Mouse (Mus musculus) erythroblast, embryonic 14.5 days (primary cell): ENCODE data around the gene Insyn1. TPM values are rescaled to one million over a fixed set of nuclear protein-coding genes. Genes with fewer than 3 reads are reported as not detected.

ENCODE experiments used
- H3K27me3 ChIP-seq: 2 replicates; pipeline ENCODE4 v1.6.1; 2012; ENCODE audit warnings: inconsistent platforms; ENCODE audit not compliant: control insufficient read depth
- H3K36me3 ChIP-seq: 2 replicates; pipeline ENCODE4 v1.6.1; 2012; ENCODE audit warnings: mild to moderate bottlenecking, inconsistent platforms; ENCODE audit not compliant: control insufficient read depth
- H3K4me1 ChIP-seq: 2 replicates; pipeline ENCODE4 v1.6.1; 2012; ENCODE audit warnings: inconsistent platforms; ENCODE audit not compliant: control insufficient read depth
- H3K4me3 ChIP-seq: replicated peaks from 2 replicates; pipeline ENCODE3; 2012; ENCODE audit warnings: moderate library complexity, mild to moderate bottlenecking, inconsistent platforms
- H3K9me3 ChIP-seq: 2 replicates; pipeline ENCODE4 v1.6.1; 2012; ENCODE audit warnings: low read length, inconsistent platforms, mixed read lengths; ENCODE audit not compliant: control insufficient read depth
- GATA1 ChIP-seq: IDR thresholded peaks from 2 replicates; pipeline ENCODE4 v1.6.1; 2012; ENCODE audit warnings: low read length, inconsistent platforms, mixed read lengths
- TAL1 ChIP-seq: IDR thresholded peaks from 3 replicates; pipeline ENCODE4 v1.6.1; 2012; ENCODE audit warnings: low read length, inconsistent platforms, mixed read lengths
- polyA plus RNA-seq: library from polyadenylated mRNA; stranded (reverse); fragments of >175 nt; gene quantifications from 2 replicates; pipeline ENCODE4 v1.2.3, GENCODE M21; 2012

Gene Insyn1
- polyA plus RNA-seq, 1 experiment, result not detected

GRCm38 (mm10) chr9:58447997-58448595 lies 40.3 kb upstream of the Insyn1 start:
- no peaks in the 10 kb centered on the region for H3K27me3 ChIP-seq
- TF ChIP-seq TAL1, result no peak
- no peak for TF ChIP-seq GATA1
- H3K9me3 ChIP-seq, result no peaks in the 10 kb centered on the region
- no peaks in the 10 kb centered on the region for H3K36me3 ChIP-seq
- no peaks in the 10 kb centered on the region for H3K4me1 ChIP-seq
- no peak overlapping the region for H3K4me3 ChIP-seq

DNA sequence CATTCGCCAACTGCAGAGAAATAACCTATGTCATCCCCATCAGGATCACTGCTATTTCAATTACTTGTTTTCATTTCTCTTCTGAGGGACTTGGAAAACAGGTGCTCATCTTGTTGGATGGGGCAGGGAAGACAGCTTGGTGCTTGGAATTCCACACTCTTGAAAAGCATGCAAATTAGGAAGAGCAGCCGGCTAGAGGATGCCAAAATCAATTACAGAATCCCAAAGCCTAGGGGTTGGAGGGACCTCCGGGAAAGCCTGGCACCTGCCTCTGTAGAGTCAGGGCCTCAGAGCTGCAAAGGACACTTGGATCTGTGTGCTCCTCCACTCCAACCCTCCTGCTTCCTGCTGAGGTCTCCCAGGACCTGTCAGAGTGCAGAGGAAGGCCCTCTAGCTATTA lies 38.9 kb upstream of the Insyn1 start:
- no peaks in the 10 kb centered on the region for H3K27me3 ChIP-seq
- TF ChIP-seq TAL1 (no peak), GATA1 (no peak)
- H3K9me3 ChIP-seq, result no peaks in the 10 kb centered on the region
- no peaks in the 10 kb centered on the region for H3K36me3 ChIP-seq
- no peaks in the 10 kb centered on the region for H3K4me1 ChIP-seq
- no peak overlapping the region for H3K4me3 ChIP-seq

DNA sequence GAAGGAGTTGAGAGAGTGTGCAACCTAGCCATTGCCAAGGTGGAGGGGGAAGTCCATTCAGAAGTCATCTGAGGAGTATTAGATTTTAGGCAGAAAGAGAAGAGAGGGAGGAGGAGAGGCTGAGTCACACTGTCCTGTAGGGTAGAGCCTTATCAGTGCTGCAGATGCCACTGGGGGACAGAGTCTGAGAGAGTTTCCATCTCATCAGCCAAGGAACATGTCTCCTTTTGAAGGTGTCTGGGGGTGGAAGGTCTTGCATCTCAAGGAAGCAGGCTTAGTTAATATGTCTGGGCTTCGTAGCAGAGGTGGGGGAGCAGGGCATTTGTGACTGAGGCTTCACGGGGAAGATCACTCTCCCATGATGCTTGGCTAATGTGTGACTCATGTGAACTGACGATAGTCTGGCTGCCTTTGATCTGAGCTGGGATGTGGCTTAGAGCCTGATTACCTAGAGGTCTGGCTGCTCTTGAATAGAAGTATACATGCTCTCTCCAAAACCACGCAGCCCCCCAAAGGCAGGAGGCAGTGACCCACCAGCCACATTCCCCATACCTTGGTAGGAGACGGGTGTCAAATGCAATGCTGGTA lies 34.5 kb upstream of the Insyn1 start:
- H3K9me3 ChIP-seq, result no peaks in the 10 kb centered on the region
- no peaks in the 10 kb centered on the region for H3K27me3 ChIP-seq
- H3K4me1 ChIP-seq, result no peaks in the 10 kb centered on the region
- TF ChIP-seq TAL1, result no peak
- no peak for TF ChIP-seq GATA1
- no peaks in the 10 kb centered on the region for H3K36me3 ChIP-seq
- no peak overlapping the region for H3K4me3 ChIP-seq

- TF ChIP-seq TAL1 (no peak), GATA1 (no peak)
- H3K36me3 ChIP-seq, result no peaks in the 10 kb centered on the region
- H3K27me3 ChIP-seq, result no peaks in the 10 kb centered on the region
- H3K4me1 ChIP-seq, result no peaks in the 10 kb centered on the region
- H3K9me3 ChIP-seq, result no peaks in the 10 kb centered on the region
- H3K4me3 ChIP-seq, result no peak overlapping the region
Measured at GRCm38 (mm10) chr9:58454886-58455285, 33.5 kb upstream of the Insyn1 start.

DNA sequence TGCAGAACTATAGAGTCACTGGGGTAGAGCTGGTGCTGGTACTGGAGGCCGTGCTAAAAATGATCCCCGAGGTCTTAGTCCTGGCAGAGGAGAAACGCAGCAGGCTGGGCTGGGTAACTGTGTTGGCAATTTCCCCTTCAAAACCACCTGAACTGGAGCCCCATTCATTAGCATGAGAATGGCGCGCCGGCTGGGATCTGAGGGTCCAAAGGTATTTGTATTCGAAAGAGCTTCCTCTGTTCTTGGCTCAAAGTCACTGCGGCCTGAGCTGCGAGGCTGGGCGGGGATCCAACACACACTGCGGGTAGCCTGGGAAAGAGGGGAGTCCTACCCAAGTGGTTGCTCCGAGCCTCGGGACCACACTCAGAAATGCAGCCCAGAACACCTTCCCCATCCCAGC lies 32.6 kb upstream of the Insyn1 start:
- TF ChIP-seq GATA1, result no peak
- no peak for TF ChIP-seq TAL1
- Histone ChIP-seq H3K27me3 (no peaks in the 10 kb centered on the region), H3K4me1 (no peaks in the 10 kb centered on the region), H3K9me3 (no peaks in the 10 kb centered on the region), H3K36me3 (no peaks in the 10 kb centered on the region), H3K4me3 (no peak overlapping the region)

DNA sequence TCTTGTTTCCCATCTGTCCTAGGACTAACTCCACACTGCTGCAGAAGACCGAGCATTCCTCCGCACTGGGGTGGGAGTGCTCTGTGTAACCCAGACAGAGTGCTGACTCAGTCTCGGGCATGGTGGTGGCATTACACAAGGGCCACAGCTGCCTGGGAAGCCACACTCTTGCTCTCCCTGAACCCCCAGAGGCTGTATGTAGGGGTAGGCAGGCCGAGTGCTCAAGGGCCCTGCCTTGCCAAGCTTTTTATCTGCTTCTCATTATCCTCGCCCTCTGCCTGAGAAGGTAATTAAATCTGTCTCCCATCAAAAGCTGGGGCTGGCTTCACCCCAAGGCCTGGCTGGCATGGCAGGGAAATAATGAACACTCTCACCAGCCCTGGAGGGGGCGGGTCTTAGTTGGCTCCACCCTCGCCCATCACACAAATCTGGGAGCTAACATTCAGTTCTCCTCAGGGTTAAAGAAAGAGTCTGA lies 30.9 kb upstream of the Insyn1 start:
- Histone ChIP-seq H3K36me3 (no peaks in the 10 kb centered on the region), H3K9me3 (no peaks in the 10 kb centered on the region), H3K4me3 (no peak overlapping the region), H3K27me3 (no peaks in the 10 kb centered on the region), H3K4me1 (no peaks in the 10 kb centered on the region)
- no peak for TF ChIP-seq TAL1
- TF ChIP-seq GATA1, result no peak

- Histone ChIP-seq H3K4me3 (no peak overlapping the region), H3K4me1 (no peaks in the 10 kb centered on the region), H3K27me3 (no peaks in the 10 kb centered on the region), H3K36me3 (no peaks in the 10 kb centered on the region), H3K9me3 (no peaks in the 10 kb centered on the region)
- no peak for TF ChIP-seq TAL1
- TF ChIP-seq GATA1, result no peak
Measured at GRCm38 (mm10) chr9:58458341-58458740, 30.1 kb upstream of the Insyn1 start.

- TF ChIP-seq TAL1, result no peak
- no peak for TF ChIP-seq GATA1
- Histone ChIP-seq H3K36me3 (no peaks in the 10 kb centered on the region), H3K27me3 (no peaks in the 10 kb centered on the region), H3K9me3 (no peaks in the 10 kb centered on the region), H3K4me1 (no peaks in the 10 kb centered on the region), H3K4me3 (no peak overlapping the region)
Measured at GRCm38 (mm10) chr9:58458856-58459553, 29.4 kb upstream of the Insyn1 start.

GRCm38 (mm10) chr9:58467345-58468025 lies 20.9 kb upstream of the Insyn1 start:
- H3K9me3 ChIP-seq, result no peaks in the 10 kb centered on the region
- TF ChIP-seq GATA1 (no peak), TAL1 (no peak)

More at GRCm38 (mm10) chr9:58467345-58468025, 20.9 kb upstream of the Insyn1 start:
- Histone ChIP-seq H3K4me1 (no peaks in the 10 kb centered on the region), H3K4me3 (no peak overlapping the region), H3K27me3 (no peaks in the 10 kb centered on the region), H3K36me3 (no peaks in the 10 kb centered on the region)
